Mouse (Mus musculus) macrophage (primary cell): ENCODE results near the gene Tmem231. TPM values are rescaled to one million over a fixed set of nuclear protein-coding genes. Genes with fewer than 3 reads are reported as not detected.

Experiments used
- H3K27ac ChIP-seq: fragments of 350-480 bp; formaldehyde crosslinking; 2 replicates; pipeline ENCODE4 v1.9.0; 2021
- H3K36me3 ChIP-seq: fragments of 350-480 bp; formaldehyde crosslinking; 2 replicates; pipeline ENCODE4 v1.9.0; 2021; ENCODE audit errors: inconsistent target
- H3K4me3 ChIP-seq: fragments of 350-480 bp; formaldehyde crosslinking; 2 replicates; pipeline ENCODE4 v1.9.0; 2021; ENCODE audit errors: inconsistent target
- H3K79me2 ChIP-seq: fragments of 350-480 bp; formaldehyde crosslinking; 2 replicates; pipeline ENCODE4 v1.9.0; 2021; ENCODE audit errors: inconsistent target
- WGBS: methylation state at CpG from one replicate; pipeline ENCODE4 v1.1.7; 2026; ENCODE audit warnings: inconsistent platforms; ENCODE audit not compliant: missing documents; 5-methylcytosine and 5-hydroxymethylcytosine counted together
- polyA plus RNA-seq: library from polyadenylated mRNA; stranded (reverse); fragments of 250-400 nt; gene quantifications from 3 replicates; pipeline ENCODE4 v1.2.4, GENCODE M21; 2018; ENCODE audit warnings: inconsistent platforms

Tmem231 gene
- polyA plus RNA-seq, 1 experiment from 2014 or later, result 0.72 TPM

GRCm38 (mm10) chr8:111905500-111906121, 28.1 kb downstream of the Tmem231 start:
- H3K79me2 ChIP-seq, result no peaks in the 10 kb centered on the region
- H3K36me3 ChIP-seq, result no peaks in the 10 kb centered on the region
- no peak overlapping the region for H3K27ac ChIP-seq
- no peak overlapping the region for H3K4me3 ChIP-seq
- WGBS, result 38% methylated on average over 7 of the region's 8 CpGs

GRCm38 (mm10) chr8:111902080-111902479, 31.6 kb downstream of the Tmem231 start:
- no peaks in the 10 kb centered on the region for H3K36me3 ChIP-seq
- no peaks in the 10 kb centered on the region for H3K79me2 ChIP-seq
- H3K4me3 ChIP-seq, result no peak overlapping the region
- no peak overlapping the region for H3K27ac ChIP-seq
- 71% methylated on average over 5 of the region's 5 CpGs for WGBS

- no peak overlapping the region for H3K4me3 ChIP-seq
- WGBS, result 52% methylated on average over 9 of the region's 10 CpGs
- H3K79me2 ChIP-seq, result no peaks in the 10 kb centered on the region
- no peak overlapping the region for H3K27ac ChIP-seq
- H3K36me3 ChIP-seq, result no peaks in the 10 kb centered on the region
These were observed 35.1 kb downstream of the Tmem231 start for GRCm38 (mm10) chr8:111898586-111898985.

- Histone ChIP-seq H3K4me3 (no peak overlapping the region), H3K79me2 (no peaks in the 10 kb centered on the region), H3K36me3 (no peaks in the 10 kb centered on the region), H3K27ac (no peak overlapping the region)
- WGBS, result 93% methylated on average over 7 of the region's 7 CpGs
These were observed 38.7 kb downstream of the Tmem231 start for GRCm38 (mm10) chr8:111894955-111895354.

GRCm38 (mm10) chr8:111892615-111893014, 41.1 kb downstream of the Tmem231 start:
- no peak overlapping the region for H3K4me3 ChIP-seq
- no peaks in the 10 kb centered on the region for H3K36me3 ChIP-seq
- 59% methylated on average over 5 of the region's 5 CpGs for WGBS
- no peaks in the 10 kb centered on the region for H3K79me2 ChIP-seq
- H3K27ac ChIP-seq, result no peak overlapping the region

GRCm38 (mm10) chr8:111891983-111892382, 41.7 kb downstream of the Tmem231 start:
- Histone ChIP-seq H3K27ac (no peak overlapping the region), H3K4me3 (no peak overlapping the region), H3K36me3 (no peaks in the 10 kb centered on the region), H3K79me2 (no peaks in the 10 kb centered on the region)
- 29% methylated on average over 8 of the region's 8 CpGs for WGBS

- no peaks in the 10 kb centered on the region for H3K79me2 ChIP-seq
- H3K4me3 ChIP-seq, result no peak overlapping the region
- no peak overlapping the region for H3K27ac ChIP-seq
- WGBS, result 70% methylated on average over 6 of the region's 6 CpGs
- no peaks in the 10 kb centered on the region for H3K36me3 ChIP-seq
These were observed 42.8 kb downstream of the Tmem231 start for GRCm38 (mm10) chr8:111890911-111891303.

GRCm38 (mm10) chr8:111889931-111890910, 43.5 kb downstream of the Tmem231 start:
- no peak overlapping the region for H3K27ac ChIP-seq
- 18% methylated on average over 81 of the region's 86 CpGs for WGBS
- no peaks in the 10 kb centered on the region for H3K36me3 ChIP-seq
- no peak overlapping the region for H3K4me3 ChIP-seq
- H3K79me2 ChIP-seq, result no peaks in the 10 kb centered on the region

GRCm38 (mm10) chr8:111888091-111888650, 45.5 kb downstream of the Tmem231 start:
- H3K27ac ChIP-seq, result no peak overlapping the region
- no peaks in the 10 kb centered on the region for H3K36me3 ChIP-seq
- WGBS, result 34% methylated on average over 7 of the region's 7 CpGs
- no peaks in the 10 kb centered on the region for H3K79me2 ChIP-seq
- no peak overlapping the region for H3K4me3 ChIP-seq

GRCm38 (mm10) chr8:111887479-111887878, 46.2 kb downstream of the Tmem231 start:
- WGBS, result 50% methylated on average over 1 of the region's 1 CpGs
- H3K79me2 ChIP-seq, result no peaks in the 10 kb centered on the region

GRCm38 (mm10) chr8:111883615-111884014, 50.1 kb downstream of the Tmem231 start:
- no peaks in the 10 kb centered on the region for H3K79me2 ChIP-seq
- 98% methylated on average over 4 of the region's 4 CpGs for whole genome bisulfite sequencing
- H3K27ac ChIP-seq, result no peak overlapping the region
- no peaks in the 10 kb centered on the region for H3K36me3 ChIP-seq
- H3K4me3 ChIP-seq, result no peak overlapping the region

More at GRCm38 (mm10) chr8:111887479-111887878, 46.2 kb downstream of the Tmem231 start:
- Histone ChIP-seq H3K27ac (no peak overlapping the region), H3K36me3 (no peaks in the 10 kb centered on the region), H3K4me3 (no peak overlapping the region)

GRCm38 (mm10) chr8:111881591-111881990, 52.1 kb downstream of the Tmem231 start:
- Histone ChIP-seq H3K79me2 (no peaks in the 10 kb centered on the region), H3K4me3 (no peak overlapping the region), H3K27ac (no peak overlapping the region), H3K36me3 (no peaks in the 10 kb centered on the region)
- WGBS, result 4% methylated on average over 2 of the region's 2 CpGs

GRCm38 (mm10) chr8:111877711-111878110, 56.0 kb downstream of the Tmem231 start:
- 78% methylated on average over 9 of the region's 9 CpGs for WGBS
- H3K36me3 ChIP-seq, result no peaks in the 10 kb centered on the region
- no peaks in the 10 kb centered on the region for H3K79me2 ChIP-seq
- no peak overlapping the region for H3K4me3 ChIP-seq
- H3K27ac ChIP-seq, result no peak overlapping the region

GRCm38 (mm10) chr8:111876355-111876948, 57.2 kb downstream of the Tmem231 start, which contains the start of gene Tmem170:
Gene Tmem170, minus strand, starts transcription at chr8:111876750.
- peak within 1 kb of the TSS; percentile 41 for H3K4me3 ChIP-seq
- no peak within 1 kb of the TSS for H3K27ac ChIP-seq

More at GRCm38 (mm10) chr8:111876355-111876948, 57.2 kb downstream of the Tmem231 start, which contains the start of gene Tmem170:
- no peaks in the 10 kb centered on the region for H3K79me2 ChIP-seq
- WGBS, result under 1% methylated on average over 52 of the region's 53 CpGs
- no peaks in the 10 kb centered on the region for H3K36me3 ChIP-seq
